Mouse (Mus musculus): ENCODE measurements around the gene Tead2.

DNA sequence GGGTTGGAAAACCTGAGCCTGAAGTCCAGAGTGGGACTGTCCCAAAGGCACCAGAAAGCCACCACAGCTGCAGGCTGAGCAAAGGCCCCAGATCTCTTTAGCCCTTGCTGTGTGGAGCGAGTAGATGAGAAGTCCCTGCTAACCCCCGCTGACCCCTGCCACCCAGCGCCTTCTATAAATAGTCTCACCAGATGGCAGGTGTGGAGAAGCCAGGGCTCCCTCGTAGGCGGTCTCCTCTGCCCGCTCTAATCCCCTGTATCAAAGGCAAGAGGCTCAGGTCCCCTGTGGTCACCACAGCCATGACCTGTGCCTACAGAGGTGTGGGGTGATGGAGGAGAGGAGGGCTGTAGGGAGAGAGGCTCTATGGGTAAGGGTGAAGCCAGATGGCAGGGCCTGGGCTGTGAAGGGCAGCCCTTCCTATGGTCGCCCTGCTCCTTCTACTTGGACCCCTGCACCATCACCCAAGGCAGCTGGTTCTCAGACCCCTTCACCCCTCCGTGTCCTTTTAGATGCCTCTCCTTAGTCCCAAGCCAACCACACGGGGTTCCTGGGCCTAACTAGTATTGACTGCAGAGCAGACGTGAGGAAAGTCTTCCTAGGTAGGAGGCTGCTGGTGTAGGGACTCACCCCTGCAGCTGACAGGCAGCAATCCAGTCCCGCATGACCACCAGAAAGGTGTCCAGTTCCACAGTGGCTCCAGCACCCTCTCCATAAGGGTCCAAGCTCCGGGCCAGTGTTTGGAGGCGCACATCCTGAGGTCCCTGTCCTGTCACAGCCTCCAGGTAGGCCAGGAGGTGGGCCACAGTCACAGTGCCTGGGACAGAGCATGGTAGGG, 20.0 kb upstream of the Tead2 start:
- no peak for TF ChIP-seq CEBPB (IDR thresholded peaks at IDR 0.05; ENCODE audit: low read depth)
- TF ChIP-seq CTCF (IDR thresholded peaks at IDR 0.05; ENCODE audit: control insufficient read depth, insufficient read depth, insufficient read length): no peak
- TF ChIP-seq FOSL1 (IDR thresholded peaks at IDR 0.05; ENCODE audit: insufficient read depth, low read length, poor library complexity, severe bottlenecking): no peak
- no peak for TF ChIP-seq MYOD1 (IDR thresholded peaks at IDR 0.05; ENCODE audit: control insufficient read depth, insufficient read length, low read depth)
